Mouse (Mus musculus): Measurements from ENCODE around the gene Tnfrsf25.

GRCm38 (mm10) chr4:152120311-152121182 lies 4.8 kb downstream of the Tnfrsf25 start:
- TF ChIP-seq POLR2A (IDR thresholded peaks at IDR 0.05; ENCODE audit: borderline replicate concordance, insufficient read depth, low read length) (no peak), CTCF (IDR thresholded peaks at IDR 0.05; ENCODE audit: borderline replicate concordance, insufficient read depth, low read depth, low read length) (no peak)

All from cerebellum, adult 2 months (tissue).